ENCODE assay signal across 15 mouse cellular contexts in genomic region chr12:117700927-117701326, GRCm38 (mm10).
"Had no signal": no experiment of that assay in that cellular context is flagged by ENCODE, and none has a peak within 500 bp of the region (broad histone marks: within the 10 kb centered on the region; RNA-seq: fewer than 3 reads in every experiment).

No protein-coding gene starts in this region.

- H3K36me3 ChIP-seq: neural tube, embryonic 15.5 days; stomach, embryonic 15.5 days had no signal

- H3K4me3 ChIP-seq: neural tube, embryonic 15.5 days; stomach, embryonic 15.5 days had no signal

- H3K9me3 ChIP-seq: neural tube, embryonic 15.5 days; stomach, embryonic 15.5 days had no signal

- H3K4me2 ChIP-seq: neural tube, embryonic 15.5 days; stomach, embryonic 15.5 days had no signal

- DNase-seq: retina, postnatal 1 day; right cerebral cortex, adult 18-20 months; right cerebral cortex, postnatal 14 days; right cerebral cortex, postnatal 25 days; right cerebral cortex, postnatal 4 days; spleen, adult 18-20 months; thymus, adult 18-20 months; thymus, adult 2 months; thymus, postnatal 14 days; thymus, postnatal 25 days; thymus, postnatal 36 days; thymus, postnatal 4 days had no signal

- H3K4me1 ChIP-seq: stomach, embryonic 15.5 days had no signal

- H3K9ac ChIP-seq: neural tube, embryonic 15.5 days; stomach, embryonic 15.5 days had no signal

- H3K27me3 ChIP-seq: neural tube, embryonic 15.5 days; stomach, embryonic 15.5 days had no signal

- H3K27ac ChIP-seq: neural tube, embryonic 15.5 days; stomach, embryonic 15.5 days; stomach, postnatal 0 days had no signal
